Comparison of ENCODE assay signal across 7 mouse cellular contexts in the genomic region with DNA sequence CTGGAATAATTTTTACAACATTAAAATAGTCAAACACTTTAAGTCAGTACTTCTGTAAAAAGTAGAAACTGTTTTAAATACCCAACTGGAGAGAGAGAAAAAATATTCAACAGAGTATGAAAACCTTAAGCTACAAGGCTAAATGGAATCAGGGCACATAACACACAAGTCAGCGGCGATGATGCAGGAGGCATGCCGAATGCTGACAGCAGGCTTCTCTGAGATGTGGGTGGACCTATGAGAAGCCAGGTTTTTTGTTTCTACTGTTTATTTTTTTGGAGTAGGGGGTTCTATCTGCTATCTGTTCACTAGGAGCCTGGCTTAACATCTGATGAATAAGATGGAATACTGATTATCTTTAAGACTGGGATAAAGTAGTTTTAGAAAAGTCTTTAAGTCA.
"Had no signal": no experiment of that assay in that cellular context is flagged by ENCODE, and none has a peak within 500 bp of the region (broad histone marks: within the 10 kb centered on the region; RNA-seq: fewer than 3 reads in every experiment).

No protein-coding gene starts in this region.

- DNase-seq: liver, postnatal 0 days; lung, adult 2 months; lung, postnatal 14 days; lung, postnatal 36 days; thymus, adult 2 months; thymus, postnatal 25 days; thymus, postnatal 4 days had no signal
